Mouse (Mus musculus) embryonic facial prominence, embryonic 11.5 days (tissue): ENCODE measurements around the gene Csnk2b. TPM values are rescaled to one million over a fixed set of nuclear protein-coding genes. Genes with fewer than 3 reads are reported as not detected.

Experiments
- ATAC-seq: fragments of 200-750 bp; cut with Nextera tagmentation; replicated peaks from 2 replicates; pipeline ENCODE4 v1.8.0; 2017; ENCODE audit warnings: low read depth; ENCODE audit not compliant: insufficient number of reproducible peaks, low FRiP score, low TSS enrichment
- DNase-seq: peaks from one replicate; pipeline ENCODE4 v3.0.0-alpha.2; 2015; ENCODE audit warnings: low spot score
- H3K27ac ChIP-seq: fragments of 300-500 bp; sonication (generic); replicated peaks from 2 replicates; pipeline ENCODE4 v1.5.1; 2014; ENCODE audit warnings: mild to moderate bottlenecking, low read depth, low read length, control low read depth
- H3K27me3 ChIP-seq: fragments of 300-500 bp; sonication (generic); 2 replicates; pipeline ENCODE4 v1.6.1; 2014; ENCODE audit warnings: mild to moderate bottlenecking, low read length, moderate library complexity, mixed read lengths; ENCODE audit not compliant: control insufficient read depth, insufficient read depth
- H3K36me3 ChIP-seq: fragments of 300-500 bp; sonication (generic); replicated peaks from 2 replicates; pipeline ENCODE4 v1.6.1; 2014; ENCODE audit warnings: low read depth, mild to moderate bottlenecking, low read length, moderate library complexity, mixed read lengths; ENCODE audit not compliant: control insufficient read depth, insufficient read depth
- H3K4me1 ChIP-seq: fragments of 300-500 bp; sonication (generic); 2 replicates; pipeline ENCODE4 v1.6.1; 2014; ENCODE audit warnings: low read length, mixed read lengths; ENCODE audit not compliant: control insufficient read depth, insufficient read depth
- H3K4me2 ChIP-seq: fragments of 300-500 bp; sonication (generic); 2 replicates; pipeline ENCODE4 v1.6.1; 2014; ENCODE audit warnings: low read depth, mild to moderate bottlenecking, control low read depth, low read length, moderate library complexity
- H3K4me3 ChIP-seq: fragments of 300-500 bp; sonication (generic); 2 replicates; pipeline ENCODE4 v1.5.1; 2014; ENCODE audit warnings: low read depth, low read length, control low read depth
- H3K9ac ChIP-seq: fragments of 300-500 bp; sonication (generic); replicated peaks from 2 replicates; pipeline ENCODE4 v1.6.1; 2014; ENCODE audit warnings: mild to moderate bottlenecking, control low read depth, low read length
- H3K9me3 ChIP-seq: fragments of 300-500 bp; sonication (generic); replicated peaks from 2 replicates; pipeline ENCODE4 v1.6.1; 2016; ENCODE audit warnings: mild to moderate bottlenecking, low read length, inconsistent platforms, mixed read lengths; ENCODE audit not compliant: control insufficient read depth
- WGBS: fragments of 180-500 bp; shearing (Covaris S2); extraction: QIAGEN DNeasy Blood & Tissue Kit; methylation state at CpG from one replicate; pipeline ENCODE4 v1.1.7; 2014; 5-methylcytosine and 5-hydroxymethylcytosine counted together
- polyA plus RNA-seq: library from polyadenylated mRNA; unstranded; fragments of >200 nt; fragmentation: Nextera tagmentation; extraction: Ambion mirVana; gene quantifications from 2 replicates; pipeline ENCODE4 v1.2.1, GENCODE M21; 2014

Gene Csnk2b
- polyA plus RNA-seq, 1 experiment from 2014 or later = 294 TPM

- Histone ChIP-seq H3K4me3 (no peak overlapping the region), H3K4me2 (no peak overlapping the region; the same call in 1 of the 2 replicates), H3K36me3 (no peaks in the 10 kb centered on the region), H3K4me1 (no peaks in the 10 kb centered on the region), H3K9me3 (no peaks in the 10 kb centered on the region), H3K27ac (no peak overlapping the region), H3K9ac (no peak overlapping the region), H3K27me3 (no peaks in the 10 kb centered on the region)
- DNase-seq = no peak
- 71% methylated on average over 3 of the region's 3 CpGs for WGBS
- no peak for ATAC-seq
Measured at GRCm38 (mm10) chr17:35106522-35106921, 15.3 kb downstream of the Csnk2b start.

- Histone ChIP-seq H3K4me3 (no peak overlapping the region), H3K9me3 (no peaks in the 10 kb centered on the region), H3K36me3 (peaks cover 2% of the 10 kb centered on the region; the same call in 1 of the 2 replicates), H3K27me3 (no peaks in the 10 kb centered on the region), H3K4me1 (no peaks in the 10 kb centered on the region), H3K4me2 (peak overlapping the region; percentile 19), H3K27ac (no peak overlapping the region), H3K9ac (peak overlapping the region; percentile 54)
- DNase-seq (peak; percentile 48), ATAC-seq (no peak)
- WGBS = 22% methylated on average over 13 of the region's 13 CpGs
Measured at GRCm38 (mm10) chr17:35105740-35106389, 16.0 kb downstream of the Csnk2b start.

- H3K4me3 ChIP-seq = no peak overlapping the region
- no peaks in the 10 kb centered on the region for H3K4me1 ChIP-seq
- H3K27ac ChIP-seq = no peak overlapping the region
- peaks cover 2% of the 10 kb centered on the region; the same call in 1 of the 2 replicates for H3K36me3 ChIP-seq
- H3K9ac ChIP-seq = no peak overlapping the region
- WGBS = 83% methylated on average over 6 of the region's 6 CpGs
- no peak overlapping the region for H3K4me2 ChIP-seq
- DNase-seq (no peak), ATAC-seq (no peak)
- no peaks in the 10 kb centered on the region for H3K9me3 ChIP-seq
- H3K27me3 ChIP-seq = no peaks in the 10 kb centered on the region
Measured at GRCm38 (mm10) chr17:35104754-35105153, 17.1 kb downstream of the Csnk2b start.

GRCm38 (mm10) chr17:35104079-35104478 is 17.8 kb downstream of the Csnk2b start:
- Histone ChIP-seq H3K9ac (no peak overlapping the region), H3K27ac (no peak overlapping the region)
- 91% methylated on average over 7 of the region's 7 CpGs for WGBS

GRCm38 (mm10) chr17:35103221-35103690 is 18.6 kb downstream of the Csnk2b start:
- ATAC-seq = no peak
- no peak overlapping the region for H3K4me2 ChIP-seq
- no peaks in the 10 kb centered on the region for H3K27me3 ChIP-seq
- H3K4me1 ChIP-seq = no peaks in the 10 kb centered on the region
- WGBS = 69% methylated on average over 6 of the region's 6 CpGs
- DNase-seq = no peak
- no peak overlapping the region for H3K4me3 ChIP-seq
- H3K9ac ChIP-seq = no peak overlapping the region
- no peak overlapping the region for H3K27ac ChIP-seq
- H3K36me3 ChIP-seq = peaks cover 4% of the 10 kb centered on the region; the same call in 1 of the 2 replicates
- no peaks in the 10 kb centered on the region for H3K9me3 ChIP-seq

More at GRCm38 (mm10) chr17:35104079-35104478, 17.8 kb downstream of the Csnk2b start:
- Histone ChIP-seq H3K27me3 (no peaks in the 10 kb centered on the region), H3K4me1 (no peaks in the 10 kb centered on the region), H3K9me3 (no peaks in the 10 kb centered on the region), H3K4me3 (no peak overlapping the region), H3K4me2 (no peak overlapping the region), H3K36me3 (peaks cover 4% of the 10 kb centered on the region; the same call in 1 of the 2 replicates)
- DNase-seq (no peak), ATAC-seq (no peak)

- Histone ChIP-seq H3K4me3 (no peak overlapping the region), H3K9me3 (no peaks in the 10 kb centered on the region), H3K4me1 (no peaks in the 10 kb centered on the region), H3K27ac (no peak overlapping the region), H3K36me3 (peaks cover 4% of the 10 kb centered on the region; the same call in 1 of the 2 replicates), H3K4me2 (no peak overlapping the region), H3K27me3 (no peaks in the 10 kb centered on the region), H3K9ac (no peak overlapping the region)
- no peak for ATAC-seq
- DNase-seq = no peak
- WGBS = 72% methylated on average over 8 of the region's 8 CpGs
Measured at GRCm38 (mm10) chr17:35102299-35102698, 19.6 kb downstream of the Csnk2b start.

- H3K27me3 ChIP-seq = no peaks in the 10 kb centered on the region
- no peak overlapping the region for H3K27ac ChIP-seq
- H3K9me3 ChIP-seq = no peaks in the 10 kb centered on the region
- H3K4me1 ChIP-seq = no peaks in the 10 kb centered on the region
- WGBS = 92% methylated on average over 11 of the region's 11 CpGs
- ATAC-seq (no peak), DNase-seq (no peak)
- peaks cover 6% of the 10 kb centered on the region for H3K36me3 ChIP-seq
- no peak overlapping the region for H3K9ac ChIP-seq
- H3K4me2 ChIP-seq = no peak overlapping the region
- H3K4me3 ChIP-seq = no peak overlapping the region
Measured at GRCm38 (mm10) chr17:35101161-35101560, 20.7 kb downstream of the Csnk2b start.

GRCm38 (mm10) chr17:35100196-35100765 is 21.6 kb downstream of the Csnk2b start:
- 85% methylated on average over 10 of the region's 10 CpGs for WGBS
- Histone ChIP-seq H3K9me3 (no peaks in the 10 kb centered on the region), H3K4me1 (no peaks in the 10 kb centered on the region), H3K27ac (no peak overlapping the region), H3K36me3 (peaks cover 6% of the 10 kb centered on the region), H3K4me3 (no peak overlapping the region), H3K27me3 (no peaks in the 10 kb centered on the region), H3K4me2 (no peak overlapping the region), H3K9ac (no peak overlapping the region)
- ATAC-seq (no peak), DNase-seq (no peak)
